Mouse (Mus musculus) lung, embryonic 14.5 days (tissue): Measurements from ENCODE around the gene Lrrn4cl. TPM values are rescaled to one million over a fixed set of nuclear protein-coding genes. Genes with fewer than 3 reads are reported as not detected.

Experiments used
- ATAC-seq: fragments of 200-750 bp; cut with Nextera tagmentation; 2 replicates; pipeline ENCODE4 v1.8.0; 2017; ENCODE audit warnings: mild to moderate bottlenecking, moderate TSS enrichment, moderate library complexity; ENCODE audit not compliant: insufficient read depth
- DNase-seq: peaks from one replicate; pipeline ENCODE4 v3.0.0-alpha.2; 2015
- H3K27ac ChIP-seq: fragments of 300-500 bp; sonication (generic); 2 replicates; pipeline ENCODE4 v1.5.1; 2014; ENCODE audit warnings: low read depth, mild to moderate bottlenecking, moderate library complexity
- H3K27me3 ChIP-seq: fragments of 300-500 bp; sonication (generic); 2 replicates; pipeline ENCODE4 v1.6.1; 2014; ENCODE audit warnings: low read length, control low read depth; ENCODE audit not compliant: insufficient read depth
- H3K36me3 ChIP-seq: fragments of 300-500 bp; sonication (generic); 2 replicates; pipeline ENCODE4 v1.6.1; 2014; ENCODE audit warnings: control low read depth; ENCODE audit not compliant: insufficient read depth
- H3K4me1 ChIP-seq: fragments of 300-500 bp; sonication (generic); 2 replicates; pipeline ENCODE4 v1.6.1; 2014; ENCODE audit warnings: antibody characterized with exemption, control low read depth; ENCODE audit not compliant: insufficient read depth
- H3K4me2 ChIP-seq: fragments of 300-500 bp; sonication (generic); 2 replicates; pipeline ENCODE4 v1.6.1; 2014; ENCODE audit warnings: mild to moderate bottlenecking
- H3K4me3 ChIP-seq: fragments of 300-500 bp; sonication (generic); 2 replicates; pipeline ENCODE4 v1.5.1; 2014; ENCODE audit warnings: low read depth, low read length
- H3K9ac ChIP-seq: fragments of 300-500 bp; sonication (generic); 2 replicates; pipeline ENCODE4 v1.6.1; 2014
- H3K9me3 ChIP-seq: fragments of 300-500 bp; sonication (generic); 2 replicates; pipeline ENCODE4 v1.6.1; 2016; ENCODE audit warnings: low read depth, low read length, control low read depth
- CTCF ChIP-seq: IDR thresholded peaks from 2 replicates; pipeline ENCODE4 v1.5.1; 2016; ENCODE audit warnings: antibody characterized with exemption, low read depth
- WGBS: fragments of 180-500 bp; shearing (Covaris S2); extraction: QIAGEN DNeasy Blood & Tissue Kit; methylation state at CpG from one replicate; pipeline ENCODE4 v1.1.7; 2014; 5-methylcytosine and 5-hydroxymethylcytosine counted together
- polyA plus RNA-seq: library from polyadenylated mRNA; unstranded; fragments of >200 nt; fragmentation: Nextera tagmentation; extraction: Ambion mirVana; gene quantifications from 2 replicates; pipeline ENCODE4 v1.2.1, GENCODE M21; 2014

Gene Lrrn4cl
- 0.83 and 0.96 TPM in 2 replicates for polyA plus RNA-seq

DNA sequence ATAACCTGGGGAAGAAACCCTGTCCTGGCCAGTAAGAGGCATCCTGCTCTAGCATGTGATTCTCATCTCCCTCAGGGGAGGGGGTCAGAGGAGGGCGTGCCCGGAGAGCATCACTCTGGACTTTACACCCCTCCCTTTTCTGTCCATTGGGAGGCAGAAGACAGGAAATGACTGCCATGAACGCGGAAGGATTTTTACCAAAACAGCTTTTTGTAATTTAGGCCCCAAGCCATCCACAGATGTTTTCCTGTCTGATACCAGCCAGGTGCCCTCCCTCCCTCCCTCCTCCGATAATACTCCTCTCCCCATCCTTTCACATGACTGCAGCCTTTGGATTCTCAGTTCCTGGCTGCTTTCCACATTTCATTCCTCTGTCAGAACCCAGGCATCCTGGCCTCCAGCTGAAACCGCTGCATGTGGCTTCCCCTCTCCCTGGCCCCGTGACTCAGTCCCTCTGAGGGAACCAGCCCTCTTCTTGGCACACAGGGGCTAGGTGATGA lies at the start of gene Lrrn4cl:
Gene Lrrn4cl (plus strand): TSS at position 367 of the 500 bp plus-strand sequence.
- Histone ChIP-seq H3K4me3 (no peak within 1 kb of the TSS), H3K27me3 (no peaks in the 10 kb centered on the region), H3K27ac (peak within 1 kb of the TSS; percentile 27; the same call in 1 of the 2 replicates), H3K4me1 (0 out of 2 replicates have a peak, but pooled peaks cover 7% of the 10 kb centered on the region), H3K9ac (peak within 1 kb of the TSS; percentile 20; the same call in 1 of the 2 replicates), H3K9me3 (no peaks in the 10 kb centered on the region), H3K4me2 (peak within 1 kb of the TSS; percentile 27; the same call in 1 of the 2 replicates), H3K36me3 (peaks cover 24% of the 10 kb centered on the region; the same call in 1 of the 2 replicates)
- WGBS, result 16% methylated on average over 7 of the region's 7 CpGs
- no peak for TF ChIP-seq CTCF
- ATAC-seq, result peak; percentile 87
- DNase-seq, result peak; percentile 74

DNA sequence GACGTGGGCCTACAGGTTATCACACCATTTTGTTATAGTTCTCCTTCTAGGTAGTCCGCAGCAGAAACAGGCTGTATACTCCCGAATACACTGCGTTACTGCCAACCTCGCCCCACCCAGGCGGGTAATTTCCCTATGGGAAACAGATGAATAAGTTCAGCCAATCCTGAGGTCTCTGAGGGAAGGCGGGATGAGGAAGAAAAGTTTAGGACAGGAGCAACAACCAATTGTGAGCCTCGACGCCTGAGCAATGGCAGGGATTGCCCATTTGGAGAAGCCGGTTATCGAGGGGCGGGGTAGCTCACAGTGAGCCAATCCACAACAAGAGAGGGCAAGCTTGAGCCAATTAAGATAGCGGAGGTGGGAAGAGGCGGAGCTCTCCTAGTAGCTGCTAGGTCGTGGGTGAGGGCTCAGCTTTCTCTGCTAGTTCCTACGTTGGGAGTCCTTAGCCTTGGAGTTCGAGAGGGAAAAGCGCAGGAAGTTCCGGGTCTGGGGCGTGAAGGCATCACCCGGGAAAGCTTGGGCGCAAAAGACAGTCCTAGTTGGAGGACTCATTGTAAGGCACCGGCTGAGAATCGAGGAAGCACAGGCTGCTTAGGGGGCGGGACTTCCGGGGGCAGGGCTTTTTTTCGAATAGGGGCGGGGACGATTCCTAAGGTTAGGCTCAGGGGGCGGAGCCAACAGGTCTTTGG lies 48.3 kb upstream of the Lrrn4cl start, which contains the start of gene Zbtb3:
Gene Zbtb3 (plus strand): TSS at position 426 of the 692 bp plus-strand sequence.
- Histone ChIP-seq H3K4me3 (peak within 1 kb of the TSS; percentile 60), H3K27ac (peak within 1 kb of the TSS; percentile 88), H3K4me2 (peak within 1 kb of the TSS; percentile 85), H3K27me3 (no peaks in the 10 kb centered on the region), H3K4me1 (0 out of 2 replicates have a peak, but pooled peaks cover 3% of the 10 kb centered on the region), H3K9ac (peak within 1 kb of the TSS; percentile 55), H3K36me3 (peaks cover 29% of the 10 kb centered on the region), H3K9me3 (no peaks in the 10 kb centered on the region)
- DNase-seq (peak; percentile 97), ATAC-seq (peak; percentile 97)
- under 1% methylated on average over 30 of the region's 30 CpGs for WGBS
- no peak for TF ChIP-seq CTCF

DNA sequence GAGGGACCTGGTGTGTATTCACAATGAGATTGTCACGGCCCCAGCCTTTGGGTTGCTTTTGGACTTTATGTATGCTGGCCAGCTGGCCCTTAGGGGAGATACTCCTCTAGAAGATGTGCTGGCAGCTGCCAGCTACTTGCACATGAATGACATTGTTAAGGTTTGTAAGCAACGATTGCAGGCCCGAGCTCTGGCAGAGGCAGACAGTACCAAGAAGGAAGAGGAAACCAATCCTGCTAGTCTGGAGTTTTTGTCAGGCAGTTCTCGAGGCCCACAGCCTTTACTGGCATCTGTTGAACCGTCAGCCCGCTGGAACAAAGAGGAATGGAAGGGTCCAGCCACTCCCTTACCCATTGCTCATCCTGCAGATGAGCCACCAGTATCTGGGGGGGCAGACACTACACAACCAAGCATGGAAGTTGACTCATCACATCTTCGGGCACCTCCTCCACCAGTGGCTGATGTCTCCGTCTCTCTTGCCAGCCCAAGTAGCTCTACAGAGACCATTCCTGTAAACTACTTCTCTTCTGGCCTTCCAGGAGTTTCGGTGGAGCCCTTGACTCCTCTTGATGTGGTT lies 47.3 kb upstream of the Lrrn4cl start:
- 90% methylated on average over 9 of the region's 9 CpGs for WGBS
- Histone ChIP-seq H3K36me3 (peaks cover 38% of the 10 kb centered on the region), H3K9me3 (no peaks in the 10 kb centered on the region), H3K4me1 (0 out of 2 replicates have a peak, but pooled peaks cover 3% of the 10 kb centered on the region), H3K27me3 (no peaks in the 10 kb centered on the region), H3K4me2 (peak overlapping the region; percentile 85), H3K4me3 (peak overlapping the region; percentile 60), H3K9ac (0 out of 2 replicates have a peak overlapping the region, but pooled peaks have one; percentile 0), H3K27ac (peak overlapping the region; percentile 88; the same call in 1 of the 2 replicates)
- TF ChIP-seq CTCF, result no peak
- DNase-seq (no peak), ATAC-seq (no peak)

- TF ChIP-seq CTCF, result no peak
- H3K27me3 ChIP-seq, result no peaks in the 10 kb centered on the region
- H3K4me1 ChIP-seq, result 0 out of 2 replicates have a peak, but pooled peaks cover 3% of the 10 kb centered on the region
- no peak overlapping the region for H3K27ac ChIP-seq
- no peak for ATAC-seq
- no peak overlapping the region for H3K4me3 ChIP-seq
- no peak overlapping the region for H3K4me2 ChIP-seq
- 85% methylated on average over 11 of the region's 11 CpGs for whole genome bisulfite sequencing
- no peaks in the 10 kb centered on the region for H3K9me3 ChIP-seq
- peaks cover 46% of the 10 kb centered on the region for H3K36me3 ChIP-seq
- no peak overlapping the region for H3K9ac ChIP-seq
- no peak for DNase-seq
These were observed 46.5 kb upstream of the Lrrn4cl start for GRCm38 (mm10) chr19:8803879-8804660.

DNA sequence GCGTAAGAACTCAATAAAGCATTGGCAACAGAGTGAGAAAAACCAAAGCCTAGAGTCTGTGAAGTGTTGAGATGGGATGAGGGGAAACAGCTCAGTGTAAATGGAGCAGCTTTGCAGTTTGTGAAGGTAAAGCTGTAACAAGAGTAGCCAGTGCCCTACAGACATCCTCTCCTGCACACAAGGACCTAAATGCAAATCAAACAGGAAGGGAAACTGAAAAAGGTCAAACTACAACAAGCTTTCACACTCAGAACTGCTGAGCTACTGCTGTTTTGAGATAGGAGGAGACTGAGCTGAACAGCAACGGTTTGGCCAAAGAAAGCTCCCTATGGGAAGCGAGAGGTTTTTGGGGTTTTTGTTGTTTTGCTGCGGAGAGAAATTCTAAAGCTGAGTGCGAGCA lies 43.8 kb upstream of the Lrrn4cl start:
- 91% methylated on average over 5 of the region's 5 CpGs for WGBS
- DNase-seq, result no peak
- H3K9ac ChIP-seq, result no peak overlapping the region
- no peaks in the 10 kb centered on the region for H3K9me3 ChIP-seq
- peaks cover 71% of the 10 kb centered on the region for H3K36me3 ChIP-seq
- TF ChIP-seq CTCF, result no peak
- no peak overlapping the region for H3K4me2 ChIP-seq
- ATAC-seq, result no peak
- no peak overlapping the region for H3K4me3 ChIP-seq
- H3K27ac ChIP-seq, result no peak overlapping the region
- H3K27me3 ChIP-seq, result no peaks in the 10 kb centered on the region
- H3K4me1 ChIP-seq, result 0 out of 2 replicates have a peak, but pooled peaks cover 3% of the 10 kb centered on the region

- no peaks in the 10 kb centered on the region for H3K9me3 ChIP-seq
- H3K27ac ChIP-seq, result no peak overlapping the region
- peaks cover 62% of the 10 kb centered on the region for H3K36me3 ChIP-seq
- H3K4me2 ChIP-seq, result no peak overlapping the region
- TF ChIP-seq CTCF, result no peak; the same call in 1 of the 2 replicates
- no peaks in the 10 kb centered on the region for H3K27me3 ChIP-seq
- no peak for ATAC-seq
- H3K4me1 ChIP-seq, result peaks cover 11% of the 10 kb centered on the region
- H3K9ac ChIP-seq, result no peak overlapping the region
- no peak for DNase-seq
- no peak overlapping the region for H3K4me3 ChIP-seq
- WGBS, result 74% methylated on average over 11 of the region's 11 CpGs
These were observed 34.8 kb upstream of the Lrrn4cl start for GRCm38 (mm10) chr19:8815812-8816211.
